Mouse (Mus musculus) erythroblast, embryonic 14.5 days (primary cell): ENCODE results near the gene Gm4131. TPM values are rescaled to one million over a fixed set of nuclear protein-coding genes. Genes with fewer than 3 reads are reported as not detected.

ENCODE experiments used
- H3K27me3 ChIP-seq: 2 replicates; pipeline ENCODE4 v1.6.1; 2012; ENCODE audit warnings: inconsistent platforms; ENCODE audit not compliant: control insufficient read depth
- H3K36me3 ChIP-seq: 2 replicates; pipeline ENCODE4 v1.6.1; 2012; ENCODE audit warnings: mild to moderate bottlenecking, inconsistent platforms; ENCODE audit not compliant: control insufficient read depth
- H3K4me1 ChIP-seq: 2 replicates; pipeline ENCODE4 v1.6.1; 2012; ENCODE audit warnings: inconsistent platforms; ENCODE audit not compliant: control insufficient read depth
- H3K4me3 ChIP-seq: replicated peaks from 2 replicates; pipeline ENCODE3; 2012; ENCODE audit warnings: moderate library complexity, mild to moderate bottlenecking, inconsistent platforms
- H3K9me3 ChIP-seq: 2 replicates; pipeline ENCODE4 v1.6.1; 2012; ENCODE audit warnings: low read length, inconsistent platforms, mixed read lengths; ENCODE audit not compliant: control insufficient read depth
- GATA1 ChIP-seq: IDR thresholded peaks from 2 replicates; pipeline ENCODE4 v1.6.1; 2012; ENCODE audit warnings: low read length, inconsistent platforms, mixed read lengths
- TAL1 ChIP-seq: IDR thresholded peaks from 3 replicates; pipeline ENCODE4 v1.6.1; 2012; ENCODE audit warnings: low read length, inconsistent platforms, mixed read lengths
- polyA plus RNA-seq: library from polyadenylated mRNA; stranded (reverse); fragments of >175 nt; gene quantifications from 2 replicates; pipeline ENCODE4 v1.2.3, GENCODE M21; 2012

Gene Gm4131
- polyA plus RNA-seq, 1 experiment, result not detected

- no peak overlapping the region for H3K4me3 ChIP-seq
- TF ChIP-seq GATA1, result no peak
- no peak for TF ChIP-seq TAL1
- H3K4me1 ChIP-seq, result no peaks in the 10 kb centered on the region
- H3K9me3 ChIP-seq, result peaks cover under 1% of the 10 kb centered on the region
- H3K36me3 ChIP-seq, result no peaks in the 10 kb centered on the region
- H3K27me3 ChIP-seq, result no peaks in the 10 kb centered on the region
Measured at GRCm38 (mm10) chr14:62575862-62576261, 9.1 kb upstream of the Gm4131 start.

GRCm38 (mm10) chr14:62574906-62575305, 8.2 kb upstream of the Gm4131 start:
- TF ChIP-seq TAL1 (no peak), GATA1 (no peak)
- no peaks in the 10 kb centered on the region for H3K4me1 ChIP-seq
- H3K27me3 ChIP-seq, result no peaks in the 10 kb centered on the region
- no peaks in the 10 kb centered on the region for H3K9me3 ChIP-seq
- no peaks in the 10 kb centered on the region for H3K36me3 ChIP-seq
- H3K4me3 ChIP-seq, result no peak overlapping the region

GRCm38 (mm10) chr14:62573454-62573853, 6.7 kb upstream of the Gm4131 start:
- Histone ChIP-seq H3K4me1 (no peaks in the 10 kb centered on the region), H3K9me3 (no peaks in the 10 kb centered on the region), H3K27me3 (no peaks in the 10 kb centered on the region), H3K4me3 (no peak overlapping the region), H3K36me3 (no peaks in the 10 kb centered on the region)
- TF ChIP-seq GATA1 (no peak), TAL1 (no peak)

GRCm38 (mm10) chr14:62570299-62570698, 3.6 kb upstream of the Gm4131 start:
- H3K4me1 ChIP-seq, result no peaks in the 10 kb centered on the region
- no peaks in the 10 kb centered on the region for H3K27me3 ChIP-seq
- no peaks in the 10 kb centered on the region for H3K9me3 ChIP-seq
- no peak for TF ChIP-seq TAL1
- no peak overlapping the region for H3K4me3 ChIP-seq
- H3K36me3 ChIP-seq, result no peaks in the 10 kb centered on the region

GRCm38 (mm10) chr14:62569463-62569862, 2.7 kb upstream of the Gm4131 start:
- no peaks in the 10 kb centered on the region for H3K4me1 ChIP-seq
- H3K27me3 ChIP-seq, result no peaks in the 10 kb centered on the region
- H3K4me3 ChIP-seq, result no peak overlapping the region
- no peaks in the 10 kb centered on the region for H3K36me3 ChIP-seq
- H3K9me3 ChIP-seq, result no peaks in the 10 kb centered on the region
- TF ChIP-seq TAL1, result no peak
- TF ChIP-seq GATA1, result no peak

GRCm38 (mm10) chr14:62563679-62564078, 3.0 kb downstream of the Gm4131 start:
- Histone ChIP-seq H3K4me3 (no peak overlapping the region), H3K36me3 (no peaks in the 10 kb centered on the region), H3K9me3 (no peaks in the 10 kb centered on the region), H3K27me3 (no peaks in the 10 kb centered on the region), H3K4me1 (no peaks in the 10 kb centered on the region)
- no peak for TF ChIP-seq TAL1
- TF ChIP-seq GATA1, result no peak

- TF ChIP-seq GATA1, result no peak
- TF ChIP-seq TAL1, result no peak
- Histone ChIP-seq H3K9me3 (no peaks in the 10 kb centered on the region), H3K4me3 (no peak overlapping the region), H3K4me1 (no peaks in the 10 kb centered on the region), H3K27me3 (peaks cover 6% of the 10 kb centered on the region), H3K36me3 (no peaks in the 10 kb centered on the region)
Measured at GRCm38 (mm10) chr14:62561875-62562748, 4.6 kb downstream of the Gm4131 start.

GRCm38 (mm10) chr14:62557111-62557510, 9.6 kb downstream of the Gm4131 start:
- TF ChIP-seq TAL1 (no peak), GATA1 (no peak)
- no peaks in the 10 kb centered on the region for H3K9me3 ChIP-seq
- H3K4me1 ChIP-seq, result peaks cover 7% of the 10 kb centered on the region
- peaks cover 36% of the 10 kb centered on the region for H3K27me3 ChIP-seq
- H3K4me3 ChIP-seq, result no peak overlapping the region
- H3K36me3 ChIP-seq, result no peaks in the 10 kb centered on the region

GRCm38 (mm10) chr14:62555840-62556810, 10.6 kb downstream of the Gm4131 start:
- peaks cover 36% of the 10 kb centered on the region for H3K27me3 ChIP-seq
- H3K4me1 ChIP-seq, result peaks cover 7% of the 10 kb centered on the region
- TF ChIP-seq TAL1, result no peak
- no peak for TF ChIP-seq GATA1
- H3K9me3 ChIP-seq, result no peaks in the 10 kb centered on the region
- peak overlapping the region; percentile 58 for H3K4me3 ChIP-seq
- no peaks in the 10 kb centered on the region for H3K36me3 ChIP-seq
